Mouse (Mus musculus) MEL (cell line): ENCODE measurements at regions not wholly inside any gene's neighbourhood (a gene's known extent, or its start where the extent isn't known, plus 50 kb on each side); places are given as distances from the start of the nearest gene placed in this dataset.

Experiments
- DNase-seq: peaks from one replicate; pipeline ENCODE4 v3.0.0; 2011; ENCODE audit warnings: low read depth, low spot score
- H3K27ac ChIP-seq: 2 replicates; pipeline ENCODE4 v1.5.1; 2012; ENCODE audit warnings: low read depth, mild to moderate bottlenecking, control low read depth, low read length, moderate library complexity; ENCODE audit not compliant: control insufficient read depth
- H3K27me3 ChIP-seq, 2 experiments: fragments of 150-350 bp in 1 of 2; sonication (generic) in 1 of 2; 2 replicates each; pipeline ENCODE4 v1.6.1; 2012; ENCODE audit warnings: low read length in 2 of 2, mild to moderate bottlenecking in 2 of 2, improper control_type of control experiment in 1 of 2, moderate library complexity in 1 of 2; ENCODE audit not compliant: insufficient read depth in 2 of 2, control insufficient read depth in 1 of 2
- H3K36me3 ChIP-seq, 2 experiments: 2 replicates each; pipeline ENCODE4 v1.6.1; 2012 to 2014; ENCODE audit warnings: low read length in 2 of 2, improper control_type of control experiment in 1 of 2, inconsistent platforms in 1 of 2, mild to moderate bottlenecking in 1 of 2; ENCODE audit not compliant: insufficient read depth in 2 of 2, control insufficient read depth in 1 of 2
- H3K4me1 ChIP-seq, 2 experiments: fragments of 150-350 bp in 1 of 2; sonication (generic) in 1 of 2; 2 replicates each; pipeline ENCODE4 v1.6.1; 2012; ENCODE audit warnings: low read length in 2 of 2, improper control_type of control experiment in 1 of 2, mild to moderate bottlenecking in 1 of 2; ENCODE audit not compliant: insufficient read depth in 2 of 2, control insufficient read depth in 1 of 2
- H3K4me3 ChIP-seq, 2 experiments: fragments of 150-350 bp in 1 of 2; sonication (generic) in 1 of 2; 2 replicates each; pipeline ENCODE4 v1.5.1; 2012; ENCODE audit warnings: low read depth in 2 of 2, low read length in 2 of 2, mild to moderate bottlenecking in 2 of 2, moderate library complexity in 2 of 2, control low read depth in 1 of 2, improper control_type of control experiment in 1 of 2; ENCODE audit not compliant: control insufficient read depth in 1 of 2, insufficient read depth in 1 of 2
- H3K79me2 ChIP-seq: 2 replicates; pipeline ENCODE4 v1.6.1; 2012; ENCODE audit warnings: mild to moderate bottlenecking, low read length, moderate library complexity; ENCODE audit not compliant: control insufficient read depth, poor library complexity, insufficient read depth
- H3K9ac ChIP-seq: 2 replicates; pipeline ENCODE4 v1.6.1; 2012; ENCODE audit warnings: low read depth, mild to moderate bottlenecking, control low read depth, low read length, moderate library complexity; ENCODE audit not compliant: control insufficient read depth, poor library complexity, severe bottlenecking
- H3K9me3 ChIP-seq: fragments of 150-350 bp; sonication (generic); replicated peaks from 2 replicates; pipeline ENCODE4 v1.6.1; 2012; ENCODE audit warnings: mild to moderate bottlenecking, low read length, improper control_type of control experiment, moderate library complexity; ENCODE audit not compliant: insufficient read depth
- BHLHE40 ChIP-seq: IDR thresholded peaks from 2 replicates; pipeline ENCODE4 v1.6.1; 2012; ENCODE audit warnings: low read depth, mild to moderate bottlenecking, inconsistent platforms, low read length, improper control_type of control experiment, borderline replicate concordance
- CHD1 ChIP-seq: IDR thresholded peaks from 2 replicates; pipeline ENCODE4 v1.6.1; 2012; ENCODE audit warnings: low read depth, mild to moderate bottlenecking, inconsistent platforms, low read length, improper control_type of control experiment
- CTCF ChIP-seq, 3 experiments: IDR thresholded peaks in 2 of 3; conservative IDR thresholded peaks in 1 of 3; 2 replicates each; pipeline ENCODE4 v1.5.1; 2011 to 2012; ENCODE audit warnings: low read length in 3 of 3, low read depth in 2 of 3, mild to moderate bottlenecking in 2 of 3, improper control_type of control experiment in 1 of 3, inconsistent platforms in 1 of 3, mixed read lengths in 1 of 3, moderate library complexity in 1 of 3; ENCODE audit not compliant: control insufficient read depth in 1 of 3, insufficient read depth in 1 of 3, poor library complexity in 1 of 3, severe bottlenecking in 1 of 3
- E2F4 ChIP-seq: IDR thresholded peaks from 2 replicates; pipeline ENCODE4 v1.6.1; 2011; ENCODE audit warnings: low read depth, low read length, improper control_type of control experiment, borderline replicate concordance
- ELF1 ChIP-seq: IDR thresholded peaks from 2 replicates; pipeline ENCODE4 v1.6.1; 2014; ENCODE audit warnings: low read depth, mild to moderate bottlenecking, inconsistent platforms, low read length, improper control_type of control experiment, moderate library complexity
- EP300 ChIP-seq, 2 experiments: IDR thresholded peaks; 2 replicates each; pipeline ENCODE4 v1.6.1; 2011; ENCODE audit warnings: improper control_type of control experiment in 2 of 2, low read length in 2 of 2, low read depth in 1 of 2, mild to moderate bottlenecking in 1 of 2
- ETS1 ChIP-seq: IDR thresholded peaks from 2 replicates; pipeline ENCODE4 v1.6.1; 2012; ENCODE audit warnings: low read depth, mild to moderate bottlenecking, inconsistent platforms, low read length, improper control_type of control experiment, moderate library complexity
- HCFC1 ChIP-seq: IDR thresholded peaks from 2 replicates; pipeline ENCODE4 v1.6.1; 2012; ENCODE audit warnings: low read depth, mild to moderate bottlenecking, inconsistent platforms, low read length, improper control_type of control experiment, moderate library complexity
- JUND ChIP-seq: IDR thresholded peaks from 2 replicates; pipeline ENCODE4 v1.6.1; 2011; ENCODE audit warnings: low read depth, mild to moderate bottlenecking, improper control_type of control experiment, low read length
- KAT2A ChIP-seq: conservative IDR thresholded peaks from 2 replicates; pipeline ENCODE4 v1.6.1; 2012; ENCODE audit warnings: low read depth, low read length, improper control_type of control experiment, inconsistent platforms
- MAX ChIP-seq: IDR thresholded peaks from 2 replicates; pipeline ENCODE4 v1.6.1; 2011; ENCODE audit warnings: low read length, improper control_type of control experiment
- MAZ ChIP-seq: IDR thresholded peaks from 2 replicates; pipeline ENCODE4 v1.6.1; 2012; ENCODE audit warnings: low read depth, mild to moderate bottlenecking, inconsistent platforms, low read length, improper control_type of control experiment
- MXI1 ChIP-seq: IDR thresholded peaks from 2 replicates; pipeline ENCODE4 v1.6.1; 2011; ENCODE audit warnings: mild to moderate bottlenecking, low read depth, low read length, improper control_type of control experiment
- NELFE ChIP-seq: IDR thresholded peaks from 2 replicates; pipeline ENCODE4 v1.6.1; 2011; ENCODE audit warnings: low read depth, low read length, improper control_type of control experiment
- POLR2AphosphoS2 ChIP-seq: IDR thresholded peaks from 2 replicates; pipeline ENCODE4 v1.6.1; 2011; ENCODE audit warnings: low read length, improper control_type of control experiment
- POLR2AphosphoS5 ChIP-seq: IDR thresholded peaks from 2 replicates; pipeline ENCODE4 v1.6.1; 2012; ENCODE audit warnings: low read depth, borderline replicate concordance, mild to moderate bottlenecking, inconsistent platforms, low read length, moderate library complexity, mixed read lengths
- RCOR1 ChIP-seq: IDR thresholded peaks from 2 replicates; pipeline ENCODE4 v1.6.1; 2012; ENCODE audit warnings: low read depth, mild to moderate bottlenecking, inconsistent platforms, low read length, improper control_type of control experiment
- SIN3A ChIP-seq: IDR thresholded peaks from 2 replicates; pipeline ENCODE4 v1.6.1; 2012; ENCODE audit warnings: low read length, improper control_type of control experiment, inconsistent platforms
- TAL1 ChIP-seq: IDR thresholded peaks from 2 replicates; pipeline ENCODE4 v1.6.1; 2012; ENCODE audit warnings: mild to moderate bottlenecking, inconsistent platforms, low read length, moderate library complexity, mixed read lengths
- TBP ChIP-seq: IDR thresholded peaks from 2 replicates; pipeline ENCODE4 v1.8.0; 2011; ENCODE audit warnings: low read depth, low read length, improper control_type of control experiment
- TCF12 ChIP-seq: IDR thresholded peaks from 2 replicates; pipeline ENCODE4 v1.6.1; 2014; ENCODE audit warnings: low read depth, mild to moderate bottlenecking, inconsistent platforms, low read length, improper control_type of control experiment, moderate library complexity
- UBTF ChIP-seq: IDR thresholded peaks from 2 replicates; pipeline ENCODE4 v1.6.1; 2012; ENCODE audit warnings: low read depth, mild to moderate bottlenecking, inconsistent platforms, low read length, improper control_type of control experiment, moderate library complexity, borderline replicate concordance; ENCODE audit not compliant: insufficient read depth
- USF1 ChIP-seq: IDR thresholded peaks from 2 replicates; pipeline ENCODE4 v1.6.1; 2014; ENCODE audit warnings: low read depth, mild to moderate bottlenecking, inconsistent platforms, low read length, improper control_type of control experiment, moderate library complexity
- ZC3H11A ChIP-seq: IDR thresholded peaks from 2 replicates; pipeline ENCODE4 v1.6.1; 2012; ENCODE audit warnings: low read depth, mild to moderate bottlenecking, inconsistent platforms, low read length, improper control_type of control experiment
- ZMIZ1 ChIP-seq: IDR thresholded peaks from 2 replicates; pipeline ENCODE4 v1.6.1; 2012; ENCODE audit warnings: low read depth, mild to moderate bottlenecking, inconsistent platforms, low read length, improper control_type of control experiment, moderate library complexity
- ZNF384 ChIP-seq: IDR thresholded peaks from 2 replicates; pipeline ENCODE4 v1.6.1; 2012; ENCODE audit warnings: low read depth, mild to moderate bottlenecking, inconsistent platforms, low read length, improper control_type of control experiment

GRCm38 (mm10) chr16:76914311-76914710 lies 99.2 kb upstream of the Usp25 start:
- no peaks in the 10 kb centered on the region for H3K9me3 ChIP-seq

GRCm38 (mm10) chr16:76905205-76905996 lies 108.1 kb upstream of the Usp25 start:
- Histone ChIP-seq H3K36me3 (no peaks in the 10 kb centered on the region), H3K9me3 (no peaks in the 10 kb centered on the region), H3K27me3 (no peaks in the 10 kb centered on the region), H3K9ac (no peak overlapping the region), H3K79me2 (no peaks in the 10 kb centered on the region), H3K27ac (no peak overlapping the region), H3K4me1 (no peaks in the 10 kb centered on the region)
- no peak for DNase-seq
- TF ChIP-seq MAZ (no peak), POLR2AphosphoS2 (no peak), ZMIZ1 (no peak), CHD1 (no peak), ZC3H11A (no peak), ELF1 (no peak), E2F4 (no peak), MAX (no peak), CTCF (IDR thresholded peaks at IDR 0.05 in 2 of 3, conservative IDR thresholded peaks at IDR 0.05 in 1 of 3; ENCODE audit: control insufficient read depth in 1 of 3, insufficient read depth in 1 of 3, low read depth in 2 of 3, low read length in 3 of 3, poor library complexity in 1 of 3, severe bottlenecking in 1 of 3) (no peak), TBP (no peak)
- TF ChIP-seq, all 39 proteins: peak for 0
- H3K4me3 ChIP-seq: no peak overlapping the region

More at GRCm38 (mm10) chr16:76914311-76914710, 99.2 kb upstream of the Usp25 start:
- no peak for DNase-seq
- H3K9ac ChIP-seq: no peak overlapping the region
- TF ChIP-seq RCOR1: no peak
- TF ChIP-seq ETS1: no peak
- no peak for TF ChIP-seq NELFE
- TF ChIP-seq ZNF384: no peak
- TF ChIP-seq CTCF (IDR thresholded peaks at IDR 0.05 in 2 of 3, conservative IDR thresholded peaks at IDR 0.05 in 1 of 3; ENCODE audit: control insufficient read depth in 1 of 3, insufficient read depth in 1 of 3, low read depth in 2 of 3, low read length in 3 of 3, poor library complexity in 1 of 3, severe bottlenecking in 1 of 3): no peak
- no peak for TF ChIP-seq JUND
- no peak for TF ChIP-seq SIN3A
- TF ChIP-seq UBTF: no peak
- TF ChIP-seq BHLHE40: no peak
- no peak for TF ChIP-seq USF1
- TF ChIP-seq EP300 (IDR thresholded peaks at IDR 0.05; ENCODE audit: low read depth in 1 of 2, low read length in 2 of 2): no peak
- TF ChIP-seq HCFC1: no peak
- TF ChIP-seq MXI1: no peak
- TF ChIP-seq POLR2AphosphoS5: no peak
- TF ChIP-seq ELF1: no peak
- no peak for TF ChIP-seq TAL1
- no peak for TF ChIP-seq POLR2AphosphoS2
- no peak for TF ChIP-seq TCF12
- TF ChIP-seq KAT2A: no peak
- no peak for TF ChIP-seq CHD1
- no peak overlapping the region for H3K27ac ChIP-seq
- H3K36me3 ChIP-seq: no peaks in the 10 kb centered on the region
- no peaks in the 10 kb centered on the region; a peak in 1 of 4 replicates for H3K27me3 ChIP-seq
- no peak overlapping the region for H3K4me3 ChIP-seq
- no peaks in the 10 kb centered on the region for H3K79me2 ChIP-seq
- H3K4me1 ChIP-seq: no peaks in the 10 kb centered on the region
